Mouse (Mus musculus) urinary bladder, postnatal 25 days (tissue): ENCODE measurements around the gene Xrcc6.
"Not testable (repeated sequence)": the region's sequence is repeated elsewhere in the genome, so short reads cannot be mapped to it uniquely, and the experiment has no call there.

Source experiments
- DNase-seq: peaks from one replicate; pipeline ENCODE4 v3.0.0; 2022; ENCODE audit warnings: low spot score

Gene Xrcc6

DNA sequence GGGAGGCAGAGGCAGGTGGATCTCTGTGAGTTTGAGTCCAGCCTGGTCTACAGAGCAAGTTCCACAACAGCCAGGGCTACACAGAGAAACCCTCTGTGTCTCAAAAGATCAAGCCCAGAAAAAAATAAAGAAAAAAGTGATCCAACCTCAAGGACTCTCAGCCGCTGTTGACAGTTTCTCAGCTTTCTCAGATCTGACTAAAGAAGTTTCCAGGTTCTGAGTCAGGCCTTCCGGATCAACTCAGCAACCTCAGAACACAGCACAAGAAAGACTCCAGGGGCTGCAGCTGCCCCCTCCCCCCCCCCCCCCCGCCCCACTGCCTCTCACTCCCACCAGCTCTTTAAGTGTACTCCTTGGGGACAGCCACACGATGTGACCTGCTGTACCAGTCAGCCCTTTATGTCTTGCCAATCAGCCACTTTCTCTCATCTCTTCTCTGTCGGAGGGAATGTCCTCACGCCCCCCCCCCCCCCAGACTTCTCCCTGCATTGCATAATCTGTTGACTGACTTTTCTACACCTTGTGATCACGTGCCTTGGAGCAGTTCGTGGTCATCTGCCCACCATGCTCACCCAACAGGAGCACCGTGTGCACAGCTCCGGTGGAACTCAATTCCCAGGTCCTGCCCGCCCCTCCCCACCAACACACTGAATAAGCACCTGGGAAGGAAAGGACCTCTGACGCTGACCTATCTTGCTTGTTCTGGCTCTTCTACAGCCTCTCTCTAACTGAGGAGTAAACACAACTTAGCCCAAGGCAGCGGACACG lies 21.4 kb upstream of the Xrcc6 start:
- DNase-seq, result no peak

GRCm38 (mm10) chr15:81967821-81968220 lies 19.8 kb upstream of the Xrcc6 start:
- no peak for DNase-seq

GRCm38 (mm10) chr15:81968447-81968846 lies 19.2 kb upstream of the Xrcc6 start:
- DNase-seq, result no peak

DNA sequence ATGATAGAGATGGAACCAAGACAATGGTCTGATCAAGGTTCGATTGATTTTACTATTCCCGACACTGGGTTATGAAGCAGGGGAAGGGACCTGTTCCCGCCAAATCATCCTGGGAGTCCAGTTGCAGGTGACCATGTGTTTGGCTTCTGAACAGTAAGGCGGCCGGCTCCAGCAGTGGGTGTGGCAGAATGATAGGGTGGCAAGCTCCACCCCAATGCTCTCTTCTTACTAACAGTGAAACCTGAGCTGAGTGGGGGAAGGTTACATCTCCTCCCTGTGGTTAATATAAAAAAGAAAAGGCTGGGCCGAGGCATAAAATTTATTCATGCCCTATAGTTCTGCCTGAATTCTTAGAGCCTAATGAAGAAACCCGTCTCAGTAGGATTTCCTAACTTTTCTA lies 18.5 kb upstream of the Xrcc6 start:
- DNase-seq, result no peak

DNA sequence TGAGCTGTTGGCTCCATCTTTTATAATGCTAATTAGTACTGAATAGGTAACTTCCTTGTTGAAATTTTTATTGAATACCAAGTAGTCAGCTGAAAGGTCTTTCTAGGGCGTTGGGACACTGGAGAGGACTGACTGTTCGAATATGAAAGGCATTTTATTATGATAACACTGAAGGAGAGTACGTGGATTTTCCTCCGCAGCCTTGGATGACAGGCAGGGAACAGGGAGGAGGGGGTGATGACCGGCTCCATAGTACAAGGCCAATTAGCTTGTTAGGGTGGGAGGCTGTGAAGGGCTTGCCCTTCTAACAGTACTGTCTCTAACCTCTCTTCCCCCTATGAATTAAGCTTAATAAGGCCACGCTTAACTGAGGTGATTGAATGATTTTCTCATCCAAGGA lies 18.0 kb upstream of the Xrcc6 start:
- not testable (repeated sequence) for DNase-seq

DNA sequence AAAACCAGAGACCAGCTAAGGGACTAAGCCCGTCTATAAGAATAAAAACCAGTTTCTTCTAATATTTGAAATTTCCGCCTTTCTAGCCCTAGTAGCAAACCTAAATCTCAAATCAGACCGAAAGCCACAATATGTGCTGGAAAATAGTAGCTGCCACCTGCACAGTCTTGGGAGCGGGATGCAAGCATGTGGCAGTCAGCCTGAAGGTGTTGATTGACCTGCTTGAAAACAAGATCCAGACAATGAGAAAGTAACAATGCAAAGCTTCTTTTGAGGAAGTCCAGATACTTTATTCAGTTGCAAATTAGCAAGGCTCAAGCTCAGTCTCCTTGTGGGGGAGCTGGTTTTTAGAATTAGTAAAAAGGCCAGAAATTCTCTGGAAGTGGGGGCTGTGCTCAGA lies 17.1 kb upstream of the Xrcc6 start:
- not testable (repeated sequence) for DNase-seq

DNA sequence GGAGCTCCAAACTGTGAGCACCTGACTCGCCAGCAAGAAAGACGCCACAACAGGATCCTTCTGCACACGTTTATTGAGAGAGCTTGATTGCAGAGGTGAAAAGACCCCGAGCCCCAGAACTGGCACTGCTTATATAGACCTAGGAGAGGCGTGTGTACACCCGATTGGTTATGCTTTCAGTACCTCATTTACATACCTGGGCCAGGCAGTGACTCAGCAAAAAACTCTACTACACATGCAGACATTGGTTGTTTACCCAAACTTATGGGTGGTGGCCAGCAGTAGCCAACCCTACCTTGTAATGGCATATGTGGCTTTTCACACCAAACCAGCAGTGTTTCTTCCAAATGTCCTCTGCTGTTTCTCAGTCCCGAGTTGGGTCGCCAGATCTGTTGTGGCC lies 12.5 kb upstream of the Xrcc6 start:
- DNase-seq, result not testable (repeated sequence)

DNA sequence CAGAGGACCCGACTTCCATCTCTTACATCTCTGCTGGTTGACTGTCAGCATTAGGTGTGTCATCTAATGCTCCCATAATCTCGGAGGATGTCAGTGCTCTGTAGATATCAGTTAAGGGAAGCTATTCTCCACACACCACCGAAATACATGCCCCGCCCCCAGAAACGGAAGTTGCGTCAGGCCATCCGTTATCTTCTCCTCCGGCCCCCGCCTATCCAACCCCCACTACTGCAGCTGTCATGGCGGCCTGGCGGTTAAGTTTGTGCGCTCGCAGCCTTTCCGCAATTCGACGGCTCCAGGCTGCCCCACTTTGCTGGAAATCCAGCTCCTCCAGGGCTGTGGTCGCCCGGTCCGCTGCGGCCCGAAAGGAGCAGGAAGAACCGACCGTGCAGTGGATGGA lies 7.3 kb upstream of the Xrcc6 start, which contains the start of gene 1700029P11Rik:
Gene 1700029P11Rik, plus strand, starts transcription at position 220 of the 400 bp plus-strand sequence.
- no peak for DNase-seq

DNA sequence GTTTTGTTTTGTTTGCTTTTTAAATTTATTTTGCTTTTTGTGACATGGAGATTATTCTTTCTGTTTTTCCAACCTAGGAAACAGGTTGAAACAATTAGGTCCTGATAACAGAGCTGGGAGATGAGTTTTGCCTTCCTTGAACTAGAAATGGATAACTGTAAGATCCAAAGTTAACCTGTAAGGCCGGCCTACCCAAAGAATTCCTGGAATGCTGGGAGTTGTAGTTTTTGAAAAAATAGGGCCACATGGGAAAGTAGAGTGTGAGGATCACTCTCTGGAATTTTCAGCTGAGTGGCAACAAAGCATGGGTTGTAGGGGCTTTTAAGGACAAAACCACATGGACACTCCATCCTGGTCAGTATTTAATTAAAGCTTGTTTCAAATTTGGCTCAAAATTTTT lies 5.5 kb upstream of the Xrcc6 start:
- no peak for DNase-seq

DNA sequence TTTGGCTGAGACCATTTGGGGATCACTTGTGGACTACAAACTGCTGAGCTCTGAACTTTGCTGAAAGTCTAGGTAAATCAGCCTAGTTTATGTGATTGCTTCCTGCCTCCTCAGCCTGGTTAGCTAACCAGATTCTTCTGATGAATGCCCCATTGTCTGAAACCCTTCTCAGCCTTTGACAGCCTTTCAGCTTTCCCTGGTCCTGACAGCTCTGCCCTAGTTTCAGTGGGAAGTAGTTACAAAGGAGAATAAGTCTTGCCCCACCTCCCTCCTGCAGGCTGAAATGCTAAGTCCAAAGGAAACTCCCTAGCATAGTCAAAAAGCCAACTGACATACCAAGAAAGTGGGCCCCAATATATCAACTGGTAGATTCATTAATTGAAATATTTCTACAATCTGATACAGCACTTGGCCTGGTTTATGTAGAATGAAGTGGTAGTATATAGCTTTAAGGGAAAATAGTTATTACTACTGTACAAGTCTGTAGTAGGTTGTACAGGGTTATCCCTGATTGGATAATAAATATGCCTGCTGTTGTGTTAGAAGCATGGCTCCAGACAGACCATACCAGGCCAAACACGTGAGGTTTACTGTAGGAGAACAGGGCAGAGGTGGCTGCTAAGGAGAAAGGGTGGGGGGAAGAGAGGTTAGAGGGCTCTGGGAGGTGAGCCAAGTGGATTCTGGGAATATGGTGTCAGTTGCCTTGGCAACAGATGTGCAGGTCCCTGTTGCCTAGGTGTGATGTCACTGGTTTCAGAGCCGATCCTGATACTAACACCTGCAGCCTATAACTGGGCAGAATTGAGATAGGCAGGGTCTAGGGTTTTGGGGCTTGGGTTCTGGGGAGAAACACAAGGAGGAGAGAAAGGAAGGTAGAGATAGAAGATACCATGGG lies 2.1 kb upstream of the Xrcc6 start:
- no peak for DNase-seq

DNA sequence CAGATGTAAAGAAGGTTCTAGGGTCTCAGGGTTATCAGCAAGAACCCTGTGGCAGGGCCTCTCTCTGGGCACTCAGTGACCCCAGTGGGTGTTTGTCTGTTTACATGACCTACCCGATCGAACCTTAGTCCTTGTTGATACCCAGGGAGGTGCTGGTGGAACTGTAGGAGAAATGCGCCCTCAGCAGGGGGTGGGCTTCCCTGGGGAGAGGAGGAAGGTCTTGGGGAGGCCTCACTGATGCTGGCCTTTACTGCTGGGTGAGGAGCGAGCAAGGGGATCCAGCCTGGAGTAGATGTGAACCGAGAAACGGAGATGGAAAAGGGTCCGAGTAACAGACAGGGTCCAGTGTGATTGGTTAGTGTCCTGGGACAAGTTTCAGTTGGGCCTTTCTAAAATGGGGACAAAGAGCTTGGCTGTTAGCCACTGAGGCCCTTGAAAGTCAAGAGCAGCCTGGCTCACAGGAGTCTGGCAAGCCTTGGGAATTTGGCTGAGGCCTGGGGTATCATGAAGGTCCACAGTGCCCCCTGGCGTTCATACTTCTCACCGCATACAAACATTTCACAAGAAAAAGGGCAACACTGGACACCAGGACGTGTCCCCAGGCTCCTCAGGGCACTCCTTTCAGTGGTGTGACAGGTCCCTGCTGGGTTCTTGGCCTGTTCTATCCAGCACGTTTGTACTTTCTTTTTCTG lies 1.9 kb downstream of the Xrcc6 start:
- DNase-seq, result peak; percentile 73

- no peak for DNase-seq
Observed at GRCm38 (mm10) chr15:81990549-81990948, 2.9 kb downstream of the Xrcc6 start.

DNA sequence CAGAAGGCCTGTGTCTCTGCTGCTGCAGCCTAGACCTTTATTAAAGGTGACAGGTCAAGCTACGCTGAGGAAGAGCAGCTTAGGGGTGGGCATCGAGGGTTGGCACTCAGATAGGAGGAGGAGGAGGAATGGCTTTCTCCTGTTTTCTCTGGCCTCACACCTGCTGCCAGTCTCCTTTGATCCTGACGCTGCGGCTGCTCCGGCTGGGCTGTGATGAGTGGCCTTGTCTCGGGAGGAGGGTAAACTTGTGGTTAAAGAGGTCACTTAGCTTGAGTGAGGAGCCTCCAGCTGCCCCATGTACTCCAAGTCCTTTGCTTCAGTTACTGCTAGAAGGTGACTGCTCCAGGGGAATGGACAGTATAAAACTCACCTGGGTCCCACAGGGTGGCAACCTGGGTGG lies 6.4 kb downstream of the Xrcc6 start:
- DNase-seq, result no peak

DNA sequence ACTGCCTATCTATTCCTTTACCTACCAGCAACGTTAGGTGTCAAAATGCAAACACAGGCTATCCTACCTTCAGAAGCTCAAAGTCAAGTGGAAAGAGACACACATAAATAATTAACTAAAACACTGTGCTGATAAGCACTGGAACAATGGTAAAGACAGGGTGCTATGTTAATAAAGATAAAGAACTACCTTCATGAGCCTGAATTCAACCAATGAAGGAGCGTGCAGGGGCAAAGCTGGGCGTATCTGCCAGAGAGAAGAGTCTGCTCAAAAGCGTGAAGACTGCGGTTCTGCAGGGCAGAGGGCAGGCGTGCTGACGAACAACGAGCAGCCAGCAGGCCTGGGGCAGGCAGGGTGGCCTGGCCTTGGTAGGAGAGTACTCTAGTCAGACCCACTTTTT lies 16.6 kb downstream of the Xrcc6 start:
- DNase-seq, result no peak

DNA sequence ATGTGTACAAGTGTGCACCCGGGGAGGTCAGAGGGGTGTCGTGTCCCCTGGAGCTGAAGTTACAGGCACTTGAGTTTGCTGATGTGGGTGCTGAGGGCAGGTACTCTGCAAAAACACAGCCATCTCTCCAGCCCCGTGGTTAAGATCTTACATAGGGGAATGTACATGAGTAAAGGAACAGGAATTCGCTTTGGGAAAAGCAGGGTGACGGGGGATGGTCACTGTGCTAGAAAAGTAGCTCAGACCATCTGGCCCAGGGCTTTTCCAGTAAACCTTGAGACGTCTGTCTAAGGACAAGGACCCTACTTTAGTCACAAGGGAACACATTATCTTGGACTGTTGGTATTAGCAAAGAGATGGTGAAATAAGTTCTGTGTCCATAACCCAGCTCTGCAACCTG lies 24.3 kb downstream of the Xrcc6 start:
- DNase-seq, result no peak

GRCm38 (mm10) chr15:82014745-82015391 lies 27.2 kb downstream of the Xrcc6 start:
- no peak for DNase-seq

DNA sequence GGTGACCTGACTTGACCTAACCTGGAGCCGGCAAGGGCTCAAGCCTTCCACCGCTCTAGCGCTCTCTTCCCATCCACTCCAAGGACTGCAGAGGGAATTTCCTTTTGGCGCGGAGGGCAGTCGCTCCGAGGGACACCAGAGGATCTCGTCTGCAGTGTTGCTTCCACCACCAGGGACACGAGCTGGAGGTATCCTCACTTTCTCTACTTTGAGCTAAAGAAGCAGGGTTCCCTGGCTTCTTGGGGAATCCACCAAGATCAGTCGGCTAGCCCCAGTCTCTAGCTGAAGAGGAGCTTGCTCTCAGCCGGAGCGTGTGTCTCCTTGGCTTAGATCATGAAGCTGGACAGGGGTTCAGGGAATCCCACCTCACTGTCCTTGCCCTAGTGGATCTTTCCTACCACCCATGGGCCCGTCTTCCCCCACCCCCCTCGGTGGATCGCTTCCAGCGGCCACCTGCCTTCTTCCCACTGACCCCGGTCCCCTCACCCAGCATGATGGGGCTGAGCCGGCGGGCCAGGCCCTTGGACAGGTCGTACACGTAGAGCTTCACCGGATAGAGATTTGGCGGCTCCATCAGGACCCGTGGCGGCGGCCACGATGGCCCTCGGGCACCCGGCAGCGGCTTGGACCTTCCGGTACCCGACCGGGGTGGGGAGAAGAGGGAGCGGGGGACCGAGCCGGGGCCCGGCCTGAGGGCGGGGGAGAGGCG lies 27.9 kb downstream of the Xrcc6 start:
- DNase-seq, result peak; percentile 24

DNA sequence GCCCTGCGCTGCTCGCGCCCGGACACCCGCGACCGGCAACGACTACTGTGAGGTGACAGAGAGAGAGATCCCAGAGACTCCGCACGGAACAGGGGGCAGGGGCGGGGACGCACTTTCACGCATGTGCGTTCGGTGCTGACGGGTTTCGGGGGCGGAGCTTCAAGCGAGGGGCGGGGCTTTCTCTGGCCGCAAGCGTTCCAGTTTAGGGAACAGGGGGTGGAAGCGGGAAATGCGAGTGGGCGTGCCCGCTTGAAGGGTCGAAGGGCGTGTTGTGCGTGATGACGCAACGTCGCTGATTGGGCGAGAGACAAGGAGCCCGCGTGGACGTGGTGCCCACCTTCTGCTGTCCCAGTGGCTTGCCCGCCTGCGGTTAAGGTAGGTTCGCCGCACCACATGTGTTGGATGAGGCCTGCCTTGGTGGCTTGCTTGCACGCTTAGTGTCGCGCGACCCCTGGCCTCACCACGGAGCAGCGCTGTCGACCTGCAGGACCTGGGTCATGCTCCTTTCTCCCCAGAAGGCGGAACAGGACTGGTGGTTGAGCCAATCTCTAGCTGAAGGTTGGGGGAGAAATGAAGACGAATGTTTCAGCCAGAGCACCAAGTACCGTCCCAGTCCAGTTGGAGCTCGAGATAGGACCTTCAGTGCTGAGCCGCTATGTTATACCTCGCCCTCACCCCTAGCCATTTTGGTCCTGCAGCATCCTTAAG lies 28.6 kb downstream of the Xrcc6 start:
- peak; percentile 100 for DNase-seq

GRCm38 (mm10) chr15:82016830-82017229 lies 29.2 kb downstream of the Xrcc6 start:
- DNase-seq, result no peak

- DNase-seq, result no peak
Observed at GRCm38 (mm10) chr15:82017461-82017860, 29.8 kb downstream of the Xrcc6 start.

DNA sequence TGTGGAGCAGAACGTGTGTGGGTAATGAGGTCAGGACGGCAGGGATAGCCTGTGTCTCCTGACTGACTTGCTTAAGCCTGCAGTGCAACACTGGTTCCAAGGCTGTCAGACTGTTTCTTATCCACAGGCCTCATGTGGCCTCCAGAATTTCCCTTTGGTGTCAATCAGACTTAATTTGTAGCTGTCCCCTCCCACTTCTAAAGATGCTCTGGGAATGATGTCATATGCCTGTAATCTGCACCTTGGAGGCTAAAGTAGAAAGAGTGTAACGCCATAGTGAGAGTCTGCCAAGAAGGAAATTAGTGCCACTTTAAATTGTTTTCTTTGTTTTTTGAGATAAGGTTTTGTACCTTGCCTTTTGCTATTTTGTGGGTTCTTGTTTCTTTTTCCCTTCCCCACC lies 31.7 kb downstream of the Xrcc6 start:
- DNase-seq, result no peak
